Comparison of ENCODE assay signal across 32 mouse cellular contexts in genomic region chr1:138877470-138878254, GRCm38 (mm10). TPM values are rescaled to one million over a fixed set of nuclear protein-coding genes. Genes with fewer than 3 reads are reported as not detected.
A peak's percentile ranks its signal among the peaks of the same experiment; 100 is the strongest.
DNase-seq lines count a peak whose midpoint lies in the region; ATAC-seq and TF ChIP-seq lines count a peak whose summit lies in the region.
"Had no signal": no experiment of that assay in that cellular context is flagged by ENCODE, and none has a peak within 500 bp of the region (broad histone marks: within the 10 kb centered on the region; RNA-seq: fewer than 3 reads in every experiment).

No protein-coding gene starts in this region.

- no peaks in the 10 kb centered on the region for H3K4me1 ChIP-seq in kidney, postnatal 0 days (replicated peaks; ENCODE audit: insufficient read depth, low read length)
- H3K4me1 ChIP-seq: hindbrain, embryonic 13.5 days; limb, embryonic 15.5 days; liver, embryonic 13.5 days; megakaryocyte, embryonic 14.5 days; midbrain, embryonic 12.5 days; neural tube, embryonic 12.5 days had no signal

- H3K27me3 ChIP-seq in kidney, postnatal 0 days (ENCODE audit: insufficient read depth, low read length), result no peaks in the 10 kb centered on the region
- H3K27me3 ChIP-seq: hindbrain, embryonic 13.5 days; limb, embryonic 15.5 days; liver, embryonic 13.5 days; megakaryocyte, embryonic 14.5 days; midbrain, embryonic 12.5 days; neural tube, embryonic 12.5 days had no signal

- H3K4me3 ChIP-seq in kidney, postnatal 0 days (replicated peaks; ENCODE audit: low read depth, low read length), result no peak overlapping the region
- H3K4me3 ChIP-seq: hindbrain, embryonic 13.5 days; liver, embryonic 13.5 days; megakaryocyte, embryonic 14.5 days; midbrain, embryonic 12.5 days; myocyte; neural tube, embryonic 12.5 days had no signal

- no peak for TF ChIP-seq CTCF in brain, embryonic 14.5 days (IDR thresholded peaks at IDR 0.05; ENCODE audit: borderline replicate concordance, extremely low read depth, insufficient read depth, insufficient read length)
- no peak for TF ChIP-seq CTCF in kidney, postnatal 0 days (IDR thresholded peaks at IDR 0.05; ENCODE audit: low read depth)

- no peak for TF ChIP-seq POLR2A in brain, embryonic 14.5 days (IDR thresholded peaks at IDR 0.05; ENCODE audit: borderline replicate concordance, extremely low read depth, insufficient read depth, insufficient read length, poor library complexity, severe bottlenecking)

- no peak overlapping the region for H3K4me2 ChIP-seq in kidney, postnatal 0 days (ENCODE audit: low read length)
- H3K4me2 ChIP-seq: heart, embryonic 11.5 days; hindbrain, embryonic 13.5 days; liver, embryonic 13.5 days; midbrain, embryonic 12.5 days; neural tube, embryonic 12.5 days had no signal

- no peaks in the 10 kb centered on the region for H3K9me3 ChIP-seq in kidney, postnatal 0 days (replicated peaks; ENCODE audit: low read length)
- H3K9me3 ChIP-seq: hindbrain, embryonic 13.5 days; limb, embryonic 10.5 days; limb, embryonic 15.5 days; liver, embryonic 13.5 days; midbrain, embryonic 12.5 days; neural tube, embryonic 12.5 days had no signal

- WGBS in kidney, postnatal 0 days, result 76% methylated on average over 14 of the region's 14 CpGs

- no peak overlapping the region for H3K27ac ChIP-seq in kidney, postnatal 0 days
- H3K27ac ChIP-seq: hindbrain, embryonic 13.5 days; limb, embryonic 15.5 days; liver, embryonic 13.5 days; midbrain, embryonic 12.5 days; neural tube, embryonic 12.5 days had no signal

- peak; percentile 18 for DNase-seq in kidney, adult 11 months
- no peak for DNase-seq in kidney, adult 18-20 months
- DNase-seq in brain, embryonic 14.5 days (ENCODE audit: low read depth), result peak; percentile 31
- no peak for DNase-seq in kidney, postnatal 0 days (ENCODE audit: low spot score)
- DNase-seq in retina, postnatal 1 day, result peak; percentile 89
- DNase-seq in heart, adult 18-20 months, result no peak
- DNase-seq in layer of hippocampus, adult 11-12 months (ENCODE audit: low spot score), result no peak
- DNase-seq: adrenal gland, postnatal 25 days; cerebellum, adult 8-10 months; cerebellum, postnatal 25 days; gastrocnemius, postnatal 25 days; heart, adult 11 months; heart, postnatal 36 days; layer of hippocampus, postnatal 36 days; liver, embryonic 13.5 days; lung, adult 18-20 months; lung, postnatal 4 days; thymus, adult 2 months; thymus, postnatal 36 days had no signal

- peak; percentile 40; the same call in 1 of the 2 replicates for ATAC-seq in kidney, postnatal 0 days (replicated peaks; ENCODE audit: low FRiP score, low read depth)
- ATAC-seq: CD4-positive, CD25-positive, alpha-beta regulatory T cell, adult 4 months; forebrain, embryonic 16.5 days; intestine, postnatal 0 days had no signal

- no peak overlapping the region for H3K9ac ChIP-seq in kidney, postnatal 0 days (ENCODE audit: low read depth, low read length)
- H3K9ac ChIP-seq: hindbrain, embryonic 13.5 days; limb, embryonic 15.5 days; liver, embryonic 13.5 days; midbrain, embryonic 12.5 days; neural tube, embryonic 12.5 days had no signal

- H3K36me3 ChIP-seq in kidney, postnatal 0 days (ENCODE audit: insufficient read depth, low read length), result no peaks in the 10 kb centered on the region
- H3K36me3 ChIP-seq: hindbrain, embryonic 13.5 days; limb, embryonic 10.5 days; limb, embryonic 15.5 days; liver, embryonic 13.5 days; midbrain, embryonic 12.5 days; neural tube, embryonic 12.5 days had no signal

RNA-seq across cellular contexts. Expression of gene 2310009B15Rik, which starts 21.0 kb away (rescaled TPM):
- polyA plus RNA-seq in brain, embryonic 14.5 days (2012; rRNA removed), result 38.6 and 65.3 TPM in 2 replicates
- 64.6 and 74.4 TPM in 2 replicates for polyA plus RNA-seq in kidney, postnatal 0 days (2015; fragmentation: Nextera tagmentation; extraction: Ambion mirVana)
- total RNA-seq in heart, adult 18-20 months (2021), result 1 to 10 TPM; 9.5 to 9.8 TPM

RNA-seq across cellular contexts. Expression of gene Lhx9, which starts 29.3 kb away (rescaled TPM):
- polyA plus RNA-seq in brain, embryonic 14.5 days (2012; rRNA removed), result 62.8 and 83.9 TPM in 2 replicates
- 0.10 TPM in 1 of 2 replicates, not detected in the other for polyA plus RNA-seq in kidney, postnatal 0 days (2015; fragmentation: Nextera tagmentation; extraction: Ambion mirVana)
- not detected for total RNA-seq in heart, adult 18-20 months (2021)
- total RNA-seq: adrenal gland, adult 18-20 months; adrenal gland, postnatal 25 days; gastrocnemius, adult 18-20 months; gastrocnemius, postnatal 25 days; heart, postnatal 36 days had no signal
- polyA plus RNA-seq: CD4-positive, CD25-positive, alpha-beta regulatory T cell, adult 4 months; intestine, postnatal 0 days had no signal

Comparison
In these comparisons a context has a peak if more than half of its experiments do, and no peak if none do; other contexts are left out.
1. DNase-seq: peak in kidney, adult 11 months (single experiment), brain, embryonic 14.5 days (single experiment) and retina, postnatal 1 day (single experiment); none in kidney, adult 18-20 months (single experiment), kidney, postnatal 0 days (single experiment), heart, adult 18-20 months (0 of 2) and layer of hippocampus, adult 11-12 months (single experiment).
2. RNA of gene Lhx9, which starts 29.3 kb away (polyA plus RNA-seq): 62.8 to 83.9 TPM in brain, embryonic 14.5 days; 0.10 TPM in kidney, postnatal 0 days; every median in the first group is over 10 times any median in the second.